Mouse (Mus musculus): ENCODE measurements around the gene Oasl1. TPM values are rescaled to one million over a fixed set of nuclear protein-coding genes. Genes with fewer than 3 reads are reported as not detected.
"Not testable (repeated sequence)": the region's sequence is repeated elsewhere in the genome, so short reads cannot be mapped to it uniquely, and the experiment has no call there.

Gene Oasl1
- total RNA-seq, 1 experiment from 2014 or later, result 1.8 TPM

DNA sequence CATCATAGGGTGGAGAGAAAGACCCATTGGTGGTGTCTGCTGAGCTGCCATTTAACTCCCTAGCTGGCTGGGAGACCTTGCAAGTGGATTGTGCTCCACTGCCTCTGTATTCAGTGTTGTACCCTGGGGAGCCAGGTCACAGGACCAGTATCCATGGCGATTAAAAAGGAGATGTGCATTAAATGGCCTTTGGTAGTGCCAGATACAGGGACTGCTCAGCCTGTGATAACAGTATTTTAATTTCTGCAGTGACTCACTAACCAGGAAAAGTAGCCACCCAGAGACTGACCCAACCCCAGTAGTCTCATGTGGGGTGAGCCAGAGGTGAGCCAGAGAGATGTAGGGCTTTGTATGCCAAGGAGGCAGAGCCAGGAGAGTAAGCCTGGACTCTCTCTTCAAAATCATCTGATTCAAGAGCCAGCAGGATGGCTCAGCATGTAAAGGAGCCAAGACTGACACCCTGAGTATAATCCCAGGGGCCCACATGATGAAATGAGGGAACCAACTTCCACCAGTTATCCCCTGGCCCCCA lies 3.2 kb downstream of the Oasl1 start:
- DNase-seq, result no peak

GRCm38 (mm10) chr5:114926753-114927152 lies 3.7 kb downstream of the Oasl1 start:
- no peak for DNase-seq

- no peak for DNase-seq
Observed at GRCm38 (mm10) chr5:114931626-114932025, 8.6 kb downstream of the Oasl1 start.

- DNase-seq, result no peak
Observed at GRCm38 (mm10) chr5:114933206-114933605, 10.2 kb downstream of the Oasl1 start.

DNA sequence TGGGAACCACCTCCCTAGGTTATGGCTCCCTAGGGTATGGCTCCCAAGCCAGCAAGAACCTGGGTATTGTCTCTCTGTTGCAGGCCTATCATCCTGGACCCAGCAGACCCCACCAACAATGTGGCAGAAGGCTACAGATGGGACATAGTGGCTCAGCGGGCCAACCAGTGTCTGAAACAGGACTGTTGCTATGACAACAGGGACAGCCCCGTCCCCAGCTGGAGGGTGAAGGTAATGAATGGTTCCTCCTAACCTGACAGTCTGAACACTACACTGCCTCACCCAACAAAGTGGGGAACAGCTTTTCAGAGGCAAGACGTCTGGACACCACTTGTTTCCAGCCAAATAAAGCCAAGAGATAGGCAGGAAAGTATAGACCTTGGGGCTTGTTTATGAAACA lies 12.8 kb downstream of the Oasl1 start:
- no peak for DNase-seq

DNA sequence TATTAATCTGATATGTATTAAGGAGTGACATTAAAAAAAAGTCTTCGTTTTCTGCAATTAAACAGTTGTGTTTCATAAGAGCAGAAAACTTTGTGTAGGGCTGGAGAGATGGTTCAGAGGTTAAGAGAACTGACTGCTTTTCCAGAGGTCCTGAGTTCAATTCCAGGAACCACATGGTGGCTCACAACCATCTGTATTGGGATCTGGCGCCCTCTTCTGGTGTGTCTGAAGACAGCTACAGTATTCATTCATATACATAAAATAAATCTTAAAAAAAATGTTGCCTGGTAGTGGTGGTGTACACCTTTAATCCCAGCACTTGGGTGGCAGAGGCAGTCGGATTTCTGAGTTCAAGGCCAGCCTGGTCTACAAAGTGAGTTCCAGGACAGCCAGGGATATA lies 18.1 kb downstream of the Oasl1 start:
- DNase-seq, result not testable (repeated sequence)

DNA sequence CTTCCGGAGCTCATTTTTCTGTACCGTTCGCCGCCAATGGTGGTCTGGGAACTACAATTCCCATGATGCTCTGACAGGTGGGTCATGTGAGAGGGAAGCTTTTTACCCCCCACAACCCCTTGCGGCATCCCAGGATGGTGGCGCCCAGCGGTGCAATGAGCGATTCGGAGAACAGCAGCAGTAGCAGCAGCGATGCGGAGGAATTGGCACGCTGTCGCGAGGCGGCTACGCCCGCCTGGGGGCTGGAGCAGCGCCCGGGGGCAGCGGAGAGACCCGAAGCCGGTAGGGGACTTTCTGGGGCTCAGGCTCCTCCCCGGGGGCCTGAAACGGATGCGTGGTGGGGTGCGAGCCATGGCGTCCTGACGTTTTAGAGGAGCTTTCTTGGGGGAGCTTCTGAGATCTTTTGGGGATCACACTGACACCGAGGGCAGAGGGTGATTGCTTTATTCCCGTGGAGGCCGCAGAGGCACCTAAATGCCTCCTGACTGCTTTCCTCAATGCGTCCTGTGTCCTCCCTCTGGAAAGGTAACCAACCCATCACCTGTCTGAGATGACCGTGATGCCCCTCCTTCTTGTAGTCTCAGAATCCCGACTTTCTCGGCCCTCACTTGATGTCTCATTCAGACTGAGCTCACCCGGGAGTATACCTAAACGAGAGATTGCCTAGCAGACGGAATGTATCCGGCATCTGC lies 19.2 kb downstream of the Oasl1 start, which contains the start of gene 2210016L21Rik:
Gene 2210016L21Rik, plus strand, starts transcription at position 85 of the 692 bp plus-strand sequence.
- peak; percentile 77 for DNase-seq

DNA sequence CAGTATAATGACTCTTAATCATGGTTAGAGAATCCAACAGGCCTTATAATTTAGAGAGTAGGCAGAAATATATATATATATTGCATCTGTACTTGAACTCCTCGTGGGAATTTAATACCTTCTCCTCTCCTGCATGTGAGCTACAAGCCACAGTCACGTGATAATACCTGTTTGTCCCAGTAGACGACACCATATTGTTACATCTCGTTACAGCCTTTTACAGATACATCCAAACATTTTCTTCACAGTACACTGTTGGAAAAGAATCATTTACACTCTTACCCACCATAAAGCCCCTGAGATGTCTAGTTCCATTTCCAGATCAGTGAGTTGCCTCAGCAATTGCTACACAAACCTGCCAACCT lies 19.7 kb downstream of the Oasl1 start:
- DNase-seq, result no peak

GRCm38 (mm10) chr5:114945072-114945471 lies 22.0 kb downstream of the Oasl1 start:
- no peak for DNase-seq

- peak; percentile 66 for DNase-seq
Observed at GRCm38 (mm10) chr5:114948891-114949290, 25.9 kb downstream of the Oasl1 start.

- DNase-seq, result no peak
Observed at GRCm38 (mm10) chr5:114949316-114949715, 26.3 kb downstream of the Oasl1 start.

DNA sequence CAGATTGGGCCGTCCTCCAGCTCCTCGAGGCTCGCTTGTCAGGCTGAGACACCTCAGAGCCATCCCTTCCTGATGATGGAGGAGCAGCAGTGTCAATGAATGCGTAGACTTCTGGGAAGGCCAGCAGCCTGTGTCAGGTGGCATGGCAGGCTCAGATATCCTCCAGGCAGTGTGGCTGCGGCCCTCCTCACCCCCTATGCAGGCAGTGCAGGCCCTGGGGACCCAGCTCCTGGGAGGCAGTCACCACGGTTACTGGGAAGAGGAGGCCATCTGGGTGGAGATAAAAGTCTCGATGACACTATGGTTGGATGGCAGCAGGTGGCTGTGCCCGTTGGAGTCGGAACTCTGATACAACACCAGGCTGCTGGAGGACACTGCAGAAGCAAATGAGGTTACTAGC lies 26.8 kb downstream of the Oasl1 start:
- no peak for DNase-seq

DNA sequence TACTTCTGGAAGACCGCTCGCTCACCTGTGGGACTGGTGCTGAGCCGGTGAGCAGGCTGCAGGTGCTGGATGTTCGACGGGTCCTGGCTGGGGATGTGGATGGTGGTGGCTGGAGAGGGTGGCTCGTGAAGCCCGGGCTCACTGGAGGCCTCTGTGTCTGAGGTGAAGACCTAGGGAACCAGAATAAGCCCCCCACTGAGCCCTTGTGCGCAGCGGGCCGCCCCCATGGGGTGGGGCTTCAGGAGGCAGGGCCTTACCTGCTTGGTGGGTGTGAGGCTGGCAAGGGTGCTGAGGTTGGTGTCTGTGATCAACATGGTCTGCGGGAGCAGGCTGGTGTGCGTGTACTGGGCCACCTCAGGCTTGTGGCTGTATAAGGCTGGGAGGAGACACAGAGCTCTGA lies 27.6 kb downstream of the Oasl1 start:
- DNase-seq, result no peak

DNA sequence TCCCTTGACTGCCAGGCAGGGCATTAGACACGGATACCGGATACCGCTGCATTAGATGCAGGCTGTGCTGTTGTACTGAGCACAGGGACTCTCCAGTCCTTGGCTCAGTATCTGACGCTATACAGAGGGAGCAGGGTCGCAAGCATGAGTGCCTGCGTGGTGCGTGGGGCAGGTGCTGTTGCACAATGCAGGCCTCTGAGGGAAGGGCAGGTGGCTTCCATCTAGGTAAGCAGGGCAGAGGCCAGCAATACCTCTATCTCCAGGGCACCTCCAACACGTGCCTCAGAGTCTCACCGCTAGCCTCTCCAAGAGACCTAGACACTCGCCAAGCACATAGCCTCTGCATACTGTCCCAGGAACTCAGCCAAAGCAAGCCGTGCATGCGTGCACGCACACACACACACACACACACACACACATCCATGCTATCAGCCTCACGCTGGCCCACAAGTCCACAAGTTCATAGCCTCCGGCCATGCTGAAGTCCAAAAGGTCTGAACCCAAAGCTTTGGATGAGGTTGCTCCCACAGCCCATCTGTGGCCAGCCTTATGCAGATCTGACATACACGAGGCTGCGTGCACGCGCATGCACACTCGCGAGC lies 28.3 kb downstream of the Oasl1 start:
- no peak for DNase-seq

DNA sequence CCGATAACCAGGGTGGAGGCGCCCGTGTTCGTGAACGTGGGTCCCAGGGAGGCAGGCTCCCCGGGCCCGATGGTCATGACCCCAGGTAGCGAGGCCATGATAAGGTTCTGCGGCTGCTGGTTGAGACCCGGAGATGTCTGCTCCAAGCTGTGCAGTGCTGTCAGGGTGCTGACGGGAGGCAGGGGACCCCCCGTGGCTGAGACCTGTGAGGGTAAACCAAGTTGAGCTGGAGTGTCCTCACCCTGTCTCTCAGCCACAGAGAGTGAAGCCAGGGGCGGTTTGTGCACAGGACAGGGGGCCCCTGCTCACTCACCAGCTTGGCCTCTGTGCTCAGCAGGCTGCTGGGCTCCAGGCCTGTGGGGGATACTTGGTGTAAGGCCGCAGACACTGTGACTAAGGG lies 30.3 kb downstream of the Oasl1 start:
- no peak for DNase-seq

- no peak for DNase-seq
Observed at GRCm38 (mm10) chr5:114958069-114958468, 35.0 kb downstream of the Oasl1 start.

GRCm38 (mm10) chr5:114961590-114962360 lies 38.7 kb downstream of the Oasl1 start:
- DNase-seq, result no peak

DNA sequence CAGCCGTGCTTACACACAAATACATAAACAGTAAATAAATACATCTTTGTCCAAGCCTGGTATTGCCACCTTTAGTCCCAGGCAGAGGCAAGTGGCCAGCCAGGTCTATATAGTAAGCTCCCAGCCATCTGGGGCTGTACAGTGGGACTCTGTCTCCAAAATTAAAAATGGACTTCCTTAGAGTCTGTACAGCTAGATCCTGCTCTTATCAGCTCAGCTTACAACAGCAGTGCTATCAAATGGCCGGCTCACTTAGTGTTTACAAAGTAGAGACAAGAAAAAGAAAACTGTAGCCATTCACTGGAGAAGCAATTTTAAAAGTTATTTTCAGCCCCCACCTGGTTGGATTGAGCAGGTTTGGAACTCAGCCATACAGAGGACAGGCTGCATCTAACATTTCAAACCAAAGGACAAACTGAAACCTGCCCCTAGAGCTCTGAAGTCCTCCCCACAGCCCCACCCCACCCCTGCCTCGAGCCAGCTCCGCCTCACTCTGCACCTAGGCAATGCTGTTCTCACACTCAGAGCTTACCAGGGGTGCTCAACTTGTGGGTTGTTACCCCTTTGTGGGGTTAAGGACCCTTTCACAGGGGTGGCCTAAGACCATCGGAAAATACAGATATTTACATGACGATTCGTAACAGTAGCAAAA lies 41.4 kb downstream of the Oasl1 start:
- DNase-seq, result no peak

DNA sequence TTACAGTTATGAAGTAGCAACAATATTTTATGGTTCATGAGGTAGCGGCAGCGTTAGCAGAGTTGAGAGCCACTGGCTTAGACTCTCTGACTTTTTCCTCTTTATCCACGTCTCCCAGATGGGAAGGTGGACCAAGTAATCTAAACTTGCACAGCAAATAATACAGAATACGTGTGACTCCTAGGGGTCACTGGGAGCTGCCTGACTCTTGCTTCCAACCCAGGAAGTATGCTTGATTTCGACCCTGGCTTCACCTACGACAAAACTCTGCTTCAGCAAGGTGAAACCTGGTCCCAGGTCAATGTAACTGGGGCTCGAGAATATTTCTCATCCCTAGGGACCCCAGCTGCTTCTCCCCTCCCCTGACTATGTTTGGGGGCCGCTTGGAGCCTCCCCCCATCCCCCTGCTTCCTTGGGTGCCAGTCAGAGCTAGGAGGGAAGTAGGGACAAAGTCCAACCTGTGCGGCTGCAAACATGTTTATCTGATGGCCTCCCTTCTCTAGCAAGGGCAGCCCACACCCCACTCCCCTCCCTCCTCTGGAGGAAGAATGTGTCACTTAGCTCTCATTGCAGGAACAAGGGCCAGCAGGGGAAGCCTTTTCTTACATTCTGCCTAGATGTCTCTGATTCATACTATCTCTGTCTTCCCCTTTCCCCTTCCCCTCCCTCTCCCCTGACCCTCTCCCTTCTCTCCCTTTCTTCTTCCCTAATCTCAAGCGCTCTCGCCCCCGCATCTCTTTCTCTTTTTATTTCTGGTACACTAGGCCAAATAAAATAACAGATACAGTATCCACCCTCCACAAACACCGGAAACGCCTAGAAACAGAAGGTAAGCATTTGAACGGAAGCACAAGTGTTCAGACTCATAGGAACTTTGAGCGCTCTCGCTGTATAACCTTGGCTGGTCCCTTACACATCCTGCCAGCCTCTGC lies 42.2 kb downstream of the Oasl1 start:
- no peak for DNase-seq

DNA sequence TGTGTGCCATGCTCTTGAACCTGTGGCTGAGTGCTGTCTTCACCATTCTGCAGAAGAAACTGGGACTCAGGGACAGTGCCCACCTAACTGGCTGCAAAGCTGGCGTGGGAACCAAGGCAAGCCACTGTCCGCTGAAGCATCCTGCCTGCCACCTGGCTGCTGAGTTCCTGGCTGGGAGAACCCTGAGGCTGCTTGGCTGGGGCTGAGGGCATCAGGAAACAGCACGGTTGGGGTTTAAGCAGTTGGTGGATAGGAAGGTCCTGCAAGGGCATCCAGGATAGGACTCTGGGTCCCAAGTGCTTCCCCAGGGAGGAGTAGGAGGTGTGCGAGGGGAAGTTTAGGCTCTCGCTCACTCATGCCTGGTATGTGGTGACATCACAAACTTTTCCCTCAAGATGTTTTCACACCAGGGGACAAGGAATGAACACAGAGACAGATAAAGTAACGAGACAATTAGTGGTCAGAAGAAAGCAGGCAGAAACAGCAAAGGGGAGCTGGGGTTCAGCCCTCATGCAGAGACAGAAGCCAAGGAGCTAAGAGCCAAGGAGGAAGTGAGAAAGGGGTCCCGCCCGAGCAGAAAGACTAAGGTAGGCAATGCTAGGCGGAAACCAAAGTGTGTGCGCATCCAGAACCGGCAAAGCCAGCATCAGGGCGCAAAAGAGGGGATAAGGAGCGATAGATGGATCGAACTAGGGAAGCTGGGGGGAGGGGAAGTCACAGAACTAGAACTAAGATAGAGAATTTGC lies 44.7 kb downstream of the Oasl1 start:
- DNase-seq, result no peak

DNA sequence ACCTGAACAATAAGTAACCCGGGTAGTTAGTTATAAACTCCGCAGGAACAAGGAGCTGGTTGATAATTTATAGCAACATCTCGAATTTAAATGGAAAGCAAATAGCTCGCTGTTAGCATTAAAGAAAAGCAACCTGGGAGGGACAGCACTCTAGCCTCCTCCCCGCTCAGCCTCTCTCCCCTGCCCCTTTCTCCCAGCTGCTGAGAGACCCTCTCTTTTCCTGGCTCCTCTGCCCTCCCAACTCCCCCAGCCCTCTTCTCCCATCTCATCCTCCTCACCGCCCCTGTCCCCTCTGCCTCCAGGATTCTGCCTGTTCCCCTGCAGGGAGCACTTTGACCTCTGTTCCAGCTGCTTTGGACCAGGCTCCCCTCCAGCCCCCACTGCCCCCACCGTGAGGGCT lies 45.6 kb downstream of the Oasl1 start:
- DNase-seq, result no peak
